In genomic region chr5:120577935-120578441, GRCm38 (mm10) we compare ENCODE assay signal across 9 mouse cellular contexts. TPM values are rescaled to one million over a fixed set of nuclear protein-coding genes. Genes with fewer than 3 reads are reported as not detected.
DNase-seq lines count a peak whose midpoint lies in the region; ATAC-seq and TF ChIP-seq lines count a peak whose summit lies in the region.
"Had no signal": no experiment of that assay in that cellular context is flagged by ENCODE, and none has a peak within 500 bp of the region (broad histone marks: within the 10 kb centered on the region; RNA-seq: fewer than 3 reads in every experiment).

No protein-coding gene starts in this region.

- H3K4me1 ChIP-seq in hindbrain, embryonic 12.5 days: peaks cover 28% of the 10 kb centered on the region
- peaks cover 46% of the 10 kb centered on the region for H3K4me1 ChIP-seq in limb, embryonic 15.5 days
- H3K4me1 ChIP-seq in midbrain, embryonic 14.5 days (ENCODE audit: control insufficient read depth, insufficient read depth, low read length): peaks cover 13% of the 10 kb centered on the region; the same call in 1 of the 2 replicates

- 43% methylated on average over 10 of the region's 10 CpGs for WGBS in hindbrain, embryonic 12.5 days
- WGBS in limb, embryonic 15.5 days: 32% methylated on average over 10 of the region's 10 CpGs
- 59% methylated on average over 10 of the region's 10 CpGs for WGBS in midbrain, embryonic 14.5 days

- 0 out of 2 replicates have a peak, but pooled peaks have one; percentile 5 for ATAC-seq in hindbrain, embryonic 12.5 days (ENCODE audit: low FRiP score)
- no peak for ATAC-seq in limb, embryonic 15.5 days (ENCODE audit: insufficient number of reproducible peaks, low FRiP score, low TSS enrichment, low read depth)
- no peak for ATAC-seq in midbrain, embryonic 14.5 days (ENCODE audit: low FRiP score, low TSS enrichment)

- no peak overlapping the region for H3K4me3 ChIP-seq in gastrocnemius, adult 2 months
- H3K4me3 ChIP-seq in hindbrain, embryonic 12.5 days: no peak overlapping the region
- H3K4me3 ChIP-seq in limb, embryonic 15.5 days: no peak overlapping the region
- no peak overlapping the region for H3K4me3 ChIP-seq in midbrain, embryonic 14.5 days (replicated peaks; ENCODE audit: low read depth, low read length)

- no peak overlapping the region for H3K4me2 ChIP-seq in hindbrain, embryonic 12.5 days (replicated peaks)
- no peak overlapping the region for H3K4me2 ChIP-seq in limb, embryonic 15.5 days
- no peak overlapping the region for H3K4me2 ChIP-seq in midbrain, embryonic 14.5 days (ENCODE audit: low read length)

- no peaks in the 10 kb centered on the region for H3K9me3 ChIP-seq in hindbrain, embryonic 12.5 days (replicated peaks)
- no peaks in the 10 kb centered on the region for H3K9me3 ChIP-seq in limb, embryonic 15.5 days
- H3K9me3 ChIP-seq in midbrain, embryonic 14.5 days (ENCODE audit: control insufficient read depth, low read length): no peaks in the 10 kb centered on the region

- no peak overlapping the region for H3K9ac ChIP-seq in hindbrain, embryonic 12.5 days
- no peak overlapping the region for H3K9ac ChIP-seq in limb, embryonic 15.5 days
- H3K9ac ChIP-seq in midbrain, embryonic 14.5 days (replicated peaks; ENCODE audit: low read length): no peak overlapping the region

- peak overlapping the region; percentile 94 for H3K27ac ChIP-seq in gastrocnemius, adult 2 months
- peak overlapping the region; percentile 67; the same call in 1 of the 2 replicates for H3K27ac ChIP-seq in hindbrain, embryonic 12.5 days
- H3K27ac ChIP-seq in limb, embryonic 15.5 days: peak overlapping the region; percentile 79
- H3K27ac ChIP-seq in midbrain, embryonic 14.5 days (replicated peaks; ENCODE audit: low read depth, low read length): no peak overlapping the region
- H3K27ac ChIP-seq: macrophage had no signal

- peak; percentile 35; the same call in 1 of the 2 replicates for TF ChIP-seq CTCF in gastrocnemius, adult 2 months (IDR thresholded peaks at IDR 0.05)

- no peaks in the 10 kb centered on the region for H3K27me3 ChIP-seq in hindbrain, embryonic 12.5 days
- H3K27me3 ChIP-seq in limb, embryonic 15.5 days: no peaks in the 10 kb centered on the region
- no peaks in the 10 kb centered on the region for H3K27me3 ChIP-seq in midbrain, embryonic 14.5 days (ENCODE audit: control insufficient read depth, insufficient read depth, low read length)

- intact Hi-C loops in gastrocnemius, adult 2 months (cut with DNase I): no loop called here

- DNase-seq in gastrocnemius, adult 2 months: peak; percentile 63
- no peak for DNase-seq in gastrocnemius, adult 8-10 months (ENCODE audit: low spot score in 2 of 2)
- DNase-seq in T-cell, adult 2 months (ENCODE audit: low spot score): peak; percentile 54
- peak; percentile 59 to 70 for DNase-seq in spleen, postnatal 14 days (ENCODE audit: low spot score in 2 of 2)
- no peak for DNase-seq in gastrocnemius, postnatal 4 days (ENCODE audit: low spot score in 2 of 2)
- DNase-seq in midbrain, embryonic 14.5 days: no peak

- H3K36me3 ChIP-seq in hindbrain, embryonic 12.5 days: peaks cover 5% of the 10 kb centered on the region; the same call in 1 of the 2 replicates
- H3K36me3 ChIP-seq in limb, embryonic 15.5 days: peaks cover 11% of the 10 kb centered on the region
- peaks cover 4% of the 10 kb centered on the region; the same call in 1 of the 2 replicates for H3K36me3 ChIP-seq in midbrain, embryonic 14.5 days (ENCODE audit: control insufficient read depth, insufficient read depth, low read length)

RNA-seq across cellular contexts. Expression of gene Tpcn1, which starts 10.5 kb away (rescaled TPM):
- 10 to 100 TPM; 42.7 to 44.8 TPM for total RNA-seq in gastrocnemius, adult 2 months (2021)
- total RNA-seq in gastrocnemius, adult 8-10 months (2022): 10 to 100 TPM; 39.3 to 42.7 (median 41.5) TPM
- 18.4 and 19.2 TPM in 2 replicates for polyA plus RNA-seq in hindbrain, embryonic 12.5 days (2016; fragmentation: Nextera tagmentation; extraction: Ambion mirVana)
- polyA plus RNA-seq in limb, embryonic 15.5 days (2015; fragmentation: Nextera tagmentation; extraction: Ambion mirVana): 25.4 and 25.8 TPM in 2 replicates
- 10 to 100 TPM; 77.7 to 81.3 TPM for total RNA-seq in gastrocnemius, postnatal 4 days (2021)
- polyA plus RNA-seq in midbrain, embryonic 14.5 days (2014; fragmentation: Nextera tagmentation; extraction: Ambion mirVana): 10.4 and 12.2 TPM in 2 replicates

RNA-seq across cellular contexts. Expression of gene Iqcd, which starts 10.8 kb away (rescaled TPM):
- not detected for total RNA-seq in gastrocnemius, adult 2 months (2021)
- total RNA-seq in gastrocnemius, adult 8-10 months (2022): not detected
- 1.9 and 2.5 TPM in 2 replicates for polyA plus RNA-seq in hindbrain, embryonic 12.5 days (2016; fragmentation: Nextera tagmentation; extraction: Ambion mirVana)
- polyA plus RNA-seq in limb, embryonic 15.5 days (2015; fragmentation: Nextera tagmentation; extraction: Ambion mirVana): 0.38 TPM in 2 replicates
- total RNA-seq in gastrocnemius, postnatal 4 days (2021): under 1 TPM; 0.16 to 0.37 TPM
- 1.4 and 1.7 TPM in 2 replicates for polyA plus RNA-seq in midbrain, embryonic 14.5 days (2014; fragmentation: Nextera tagmentation; extraction: Ambion mirVana)

RNA-seq across cellular contexts. Expression of gene Rita1, which starts 34.4 kb away (rescaled TPM):
- 1 to 10 TPM; 4.9 to 6.6 TPM for total RNA-seq in gastrocnemius, adult 2 months (2021)
- total RNA-seq in gastrocnemius, adult 8-10 months (2022): 1 to 10 TPM; 4.9 to 8.3 (median 6.4) TPM
- 16.8 and 19.2 TPM in 2 replicates for polyA plus RNA-seq in hindbrain, embryonic 12.5 days (2016; fragmentation: Nextera tagmentation; extraction: Ambion mirVana)
- polyA plus RNA-seq in limb, embryonic 15.5 days (2015; fragmentation: Nextera tagmentation; extraction: Ambion mirVana): 13.8 TPM in 2 replicates
- total RNA-seq in gastrocnemius, postnatal 4 days (2021): 1 to 10 TPM; 6.1 to 7.2 TPM
- 20.6 and 25.5 TPM in 2 replicates for polyA plus RNA-seq in midbrain, embryonic 14.5 days (2014; fragmentation: Nextera tagmentation; extraction: Ambion mirVana)

RNA-seq across cellular contexts. Expression of gene Ddx54, which starts 34.6 kb away (rescaled TPM):
- total RNA-seq in gastrocnemius, adult 2 months (2021): 10 to 100 TPM; 16.9 to 17.7 TPM
- 10 to 100 TPM; 16.7 to 19.7 (median 17.3) TPM for total RNA-seq in gastrocnemius, adult 8-10 months (2022)
- polyA plus RNA-seq in hindbrain, embryonic 12.5 days (2016; fragmentation: Nextera tagmentation; extraction: Ambion mirVana): 53.2 and 53.6 TPM in 2 replicates
- polyA plus RNA-seq in limb, embryonic 15.5 days (2015; fragmentation: Nextera tagmentation; extraction: Ambion mirVana): 39.4 and 41.7 TPM in 2 replicates
- total RNA-seq in gastrocnemius, postnatal 4 days (2021): 10 to 100 TPM; 28.5 to 29.5 TPM
- 29.4 and 31.9 TPM in 2 replicates for polyA plus RNA-seq in midbrain, embryonic 14.5 days (2014; fragmentation: Nextera tagmentation; extraction: Ambion mirVana)

RNA-seq across cellular contexts. Expression of gene Cfap73, which starts 56.0 kb away (rescaled TPM):
- total RNA-seq in gastrocnemius, adult 2 months (2021): not detected
- total RNA-seq in gastrocnemius, adult 8-10 months (2022): not detected
- polyA plus RNA-seq in hindbrain, embryonic 12.5 days (2016; fragmentation: Nextera tagmentation; extraction: Ambion mirVana): 0.56 and 0.77 TPM in 2 replicates
- not detected in 2 replicates for polyA plus RNA-seq in limb, embryonic 15.5 days (2015; fragmentation: Nextera tagmentation; extraction: Ambion mirVana)
- not detected for total RNA-seq in gastrocnemius, postnatal 4 days (2021)
- polyA plus RNA-seq in midbrain, embryonic 14.5 days (2014; fragmentation: Nextera tagmentation; extraction: Ambion mirVana): 0.32 TPM in 1 of 2 replicates, not detected in the other
- polyA plus RNA-seq: macrophage had no signal

Comparison
In these comparisons a context has a peak if more than half of its experiments do, and no peak if none do; other contexts are left out.
1. DNase-seq: peak in gastrocnemius, adult 2 months (single experiment), T-cell, adult 2 months (single experiment) and spleen, postnatal 14 days (2 of 2); none in gastrocnemius, adult 8-10 months (0 of 2), gastrocnemius, postnatal 4 days (0 of 2) and midbrain, embryonic 14.5 days (single experiment).